In genomic region chr1:43548749-43549148, GRCm38 (mm10) we compare ENCODE assay signal across 23 mouse cellular contexts.
DNase-seq lines count a peak whose midpoint lies in the region; ATAC-seq lines count a peak whose summit lies in the region.
"Had no signal": no experiment of that assay in that cellular context is flagged by ENCODE, and none has a peak within 500 bp of the region (broad histone marks: within the 10 kb centered on the region; RNA-seq: fewer than 3 reads in every experiment).

No protein-coding gene starts in this region.

- H3K4me3 ChIP-seq in kidney, embryonic 15.5 days (replicated peaks), result no peak overlapping the region
- H3K4me3 ChIP-seq in embryonic facial prominence, embryonic 13.5 days, result no peak overlapping the region
- no peak overlapping the region for H3K4me3 ChIP-seq in liver, embryonic 13.5 days (replicated peaks)
- H3K4me3 ChIP-seq: forebrain, embryonic 10.5 days; heart, embryonic 10.5 days; left cerebral cortex, adult 2 months; midbrain, embryonic 10.5 days; stomach, embryonic 15.5 days had no signal

- H3K36me3 ChIP-seq in kidney, embryonic 15.5 days, result peaks cover 7% of the 10 kb centered on the region
- H3K36me3 ChIP-seq in embryonic facial prominence, embryonic 13.5 days, result peaks cover 2% of the 10 kb centered on the region
- peaks cover 2% of the 10 kb centered on the region for H3K36me3 ChIP-seq in liver, embryonic 13.5 days

- H3K27me3 ChIP-seq in kidney, embryonic 15.5 days, result no peaks in the 10 kb centered on the region
- H3K27me3 ChIP-seq in embryonic facial prominence, embryonic 13.5 days, result no peaks in the 10 kb centered on the region
- no peaks in the 10 kb centered on the region for H3K27me3 ChIP-seq in liver, embryonic 13.5 days
- H3K27me3 ChIP-seq: stomach, embryonic 15.5 days had no signal

- WGBS in kidney, embryonic 15.5 days, result 19% methylated on average over 5 of the region's 5 CpGs
- 37% methylated on average over 5 of the region's 5 CpGs for WGBS in embryonic facial prominence, embryonic 13.5 days
- WGBS in liver, embryonic 13.5 days (ENCODE audit: insufficient replicate concordance), result 75% methylated on average over 5 of the region's 5 CpGs

- ATAC-seq in kidney, embryonic 15.5 days (replicated peaks; ENCODE audit: low FRiP score), result peak; percentile 53; the same call in 1 of the 2 replicates
- ATAC-seq in embryonic facial prominence, embryonic 13.5 days (ENCODE audit: insufficient number of reproducible peaks, insufficient read depth, low FRiP score, low TSS enrichment, low read depth), result 0 out of 2 replicates have a peak, but pooled peaks have one; percentile 33
- ATAC-seq in liver, embryonic 13.5 days (ENCODE audit: low read depth), result no peak
- ATAC-seq: forebrain, postnatal 0 days; hindbrain, postnatal 0 days; lung, postnatal 0 days; midbrain, embryonic 16.5 days had no signal

- H3K9ac ChIP-seq in kidney, embryonic 15.5 days, result no peak overlapping the region
- no peak overlapping the region for H3K9ac ChIP-seq in embryonic facial prominence, embryonic 13.5 days
- H3K9ac ChIP-seq in liver, embryonic 13.5 days, result no peak overlapping the region
- H3K9ac ChIP-seq: forebrain, postnatal 0 days; stomach, embryonic 15.5 days had no signal

- H3K4me1 ChIP-seq in kidney, embryonic 15.5 days, result peaks cover 14% of the 10 kb centered on the region; the same call in 1 of the 2 replicates
- H3K4me1 ChIP-seq in embryonic facial prominence, embryonic 13.5 days, result peaks cover 33% of the 10 kb centered on the region
- peaks cover 57% of the 10 kb centered on the region for H3K4me1 ChIP-seq in liver, embryonic 13.5 days (replicated peaks)

- 0 out of 2 replicates have a peak overlapping the region, but pooled peaks have one; percentile 8 for H3K27ac ChIP-seq in kidney, embryonic 15.5 days
- no peak overlapping the region for H3K27ac ChIP-seq in embryonic facial prominence, embryonic 13.5 days
- peak overlapping the region; percentile 76 for H3K27ac ChIP-seq in liver, embryonic 13.5 days
- H3K27ac ChIP-seq: forebrain, embryonic 10.5 days; hindbrain, postnatal 0 days; left cerebral cortex, adult 2 months; macrophage; midbrain, embryonic 10.5 days; stomach, embryonic 15.5 days had no signal

- H3K4me2 ChIP-seq in kidney, embryonic 15.5 days, result no peak overlapping the region
- H3K4me2 ChIP-seq in embryonic facial prominence, embryonic 13.5 days, result no peak overlapping the region
- H3K4me2 ChIP-seq in liver, embryonic 13.5 days, result 0 out of 2 replicates have a peak overlapping the region, but pooled peaks have one; percentile 55
- H3K4me2 ChIP-seq: stomach, embryonic 15.5 days had no signal

- no peaks in the 10 kb centered on the region for H3K9me3 ChIP-seq in kidney, embryonic 15.5 days (replicated peaks)
- H3K9me3 ChIP-seq in embryonic facial prominence, embryonic 13.5 days, result no peaks in the 10 kb centered on the region
- no peaks in the 10 kb centered on the region for H3K9me3 ChIP-seq in liver, embryonic 13.5 days (replicated peaks)
- H3K9me3 ChIP-seq: forebrain, embryonic 10.5 days; heart, embryonic 10.5 days; midbrain, embryonic 10.5 days; stomach, embryonic 15.5 days had no signal

- DNase-seq in embryo, embryonic 10.5 days (ENCODE audit: low spot score), result peak; percentile 18
- no peak for DNase-seq in embryo, embryonic 11 days
- DNase-seq in kidney, postnatal 25 days, result no peak
- DNase-seq in liver, embryonic 13.5 days, result no peak
- DNase-seq in adipocyte (ENCODE audit: low spot score), result no peak
- no peak for DNase-seq in heart, adult 8-10 months (ENCODE audit: low spot score)
- DNase-seq: adrenal gland, postnatal 14 days; cerebellum, adult 9-10 months; forebrain, postnatal 0 days; kidney, adult 2 months; kidney, postnatal 4 days; thymus, postnatal 36 days had no signal
